ENCODE assay signal across 28 mouse cellular contexts in the genomic region with DNA sequence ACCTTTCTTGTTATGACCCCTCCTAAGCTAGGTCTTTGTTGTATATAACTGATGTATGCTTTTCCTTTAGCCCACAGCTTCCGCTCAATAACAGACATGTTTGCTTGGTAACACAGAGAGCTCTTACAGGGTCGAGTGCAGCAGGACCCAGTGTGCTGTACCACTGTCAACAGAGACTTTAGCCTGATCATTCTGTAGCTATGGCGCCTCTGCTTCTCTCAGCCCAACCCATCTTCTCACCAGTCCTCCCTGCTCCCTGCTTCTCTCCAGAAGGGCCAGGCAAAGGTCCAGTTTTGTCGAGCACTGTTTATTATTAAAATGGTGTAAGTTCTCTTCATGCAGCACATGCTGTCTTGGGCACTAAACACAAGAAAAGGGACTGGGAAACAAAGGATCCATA. TPM values are rescaled to one million over a fixed set of nuclear protein-coding genes. Genes with fewer than 3 reads are reported as not detected.
"Had no signal": no experiment of that assay in that cellular context is flagged by ENCODE, and none has a peak within 500 bp of the region (broad histone marks: within the 10 kb centered on the region; RNA-seq: fewer than 3 reads in every experiment).

No protein-coding gene starts in this region.

- H3K4me3 ChIP-seq: heart, adult 2 months; heart, embryonic 13.5 days; heart, embryonic 15.5 days; hindbrain, embryonic 13.5 days; hindbrain, embryonic 15.5 days; intestine, embryonic 15.5 days; layer of hippocampus, adult 2 months; left cerebral cortex, adult 2 months; limb, embryonic 10.5 days; limb, embryonic 12.5 days had no signal

- H3K27me3 ChIP-seq: heart, embryonic 13.5 days; hindbrain, embryonic 13.5 days; hindbrain, embryonic 15.5 days; intestine, embryonic 15.5 days; limb, embryonic 12.5 days had no signal

- H3K9ac ChIP-seq: forebrain, postnatal 0 days; heart, embryonic 13.5 days; heart, embryonic 15.5 days; hindbrain, embryonic 13.5 days; hindbrain, embryonic 15.5 days; intestine, embryonic 15.5 days; limb, embryonic 12.5 days had no signal

- DNase-seq: forebrain, postnatal 0 days; gastrocnemius, postnatal 14 days; gastrocnemius, postnatal 36 days; heart, adult 2 months; heart, postnatal 14 days; heart, postnatal 36 days; kidney, adult 18-20 months; kidney, adult 8-10 months; kidney, postnatal 10 days; kidney, postnatal 25 days; kidney, postnatal 4 days; liver had no signal

- H3K27ac ChIP-seq: heart, adult 2 months; heart, embryonic 13.5 days; heart, embryonic 15.5 days; hindbrain, embryonic 13.5 days; hindbrain, embryonic 15.5 days; hindbrain, postnatal 0 days; intestine, embryonic 15.5 days; layer of hippocampus, adult 2 months; left cerebral cortex, adult 2 months; limb, embryonic 10.5 days; limb, embryonic 12.5 days had no signal

- H3K36me3 ChIP-seq: heart, embryonic 13.5 days; heart, embryonic 15.5 days; hindbrain, embryonic 13.5 days; hindbrain, embryonic 15.5 days; intestine, embryonic 15.5 days; limb, embryonic 10.5 days; limb, embryonic 12.5 days had no signal

- H3K9me3 ChIP-seq: heart, embryonic 13.5 days; heart, embryonic 15.5 days; hindbrain, embryonic 13.5 days; hindbrain, embryonic 15.5 days; intestine, embryonic 15.5 days; limb, embryonic 10.5 days; limb, embryonic 12.5 days had no signal

- H3K4me1 ChIP-seq: heart, embryonic 15.5 days; limb, embryonic 12.5 days had no signal

- ATAC-seq: forebrain, postnatal 0 days; hindbrain, postnatal 0 days; inflammation-experienced regulatory T-cells, adult 6 months; intestine, embryonic 15.5 days; intestine, postnatal 0 days had no signal

- H3K4me2 ChIP-seq: heart, embryonic 11.5 days; heart, embryonic 13.5 days; heart, embryonic 15.5 days; hindbrain, embryonic 13.5 days; hindbrain, embryonic 15.5 days; intestine, embryonic 15.5 days; limb, embryonic 12.5 days had no signal

RNA-seq across cellular contexts. Expression of gene Izumo1r, which starts 19.9 kb away (rescaled TPM):
- polyA plus RNA-seq: forebrain, postnatal 0 days; heart, embryonic 11.5 days; heart, embryonic 13.5 days; heart, postnatal 0 days; hindbrain, embryonic 11.5 days; hindbrain, embryonic 13.5 days; hindbrain, embryonic 15.5 days; hindbrain, postnatal 0 days; intestine, embryonic 15.5 days; intestine, postnatal 0 days; kidney, embryonic 16.5 days; limb, embryonic 10.5 days; limb, embryonic 12.5 days had no signal
